Comparison of ENCODE assay signal across 13 mouse cellular contexts in genomic region chr3:82185626-82186025, GRCm38 (mm10). TPM values are rescaled to one million over a fixed set of nuclear protein-coding genes. Genes with fewer than 3 reads are reported as not detected.
DNase-seq lines count a peak whose midpoint lies in the region.
"Had no signal": no experiment of that assay in that cellular context is flagged by ENCODE, and none has a peak within 500 bp of the region (broad histone marks: within the 10 kb centered on the region; RNA-seq: fewer than 3 reads in every experiment).

No protein-coding gene starts in this region.

- H3K9me3 ChIP-seq in heart, embryonic 10.5 days: no peaks in the 10 kb centered on the region
- H3K9me3 ChIP-seq: liver, embryonic 13.5 days had no signal

- H3K4me1 ChIP-seq in heart, embryonic 10.5 days: no peaks in the 10 kb centered on the region
- H3K4me1 ChIP-seq: liver, embryonic 13.5 days had no signal

- 87% methylated on average over 9 of the region's 9 CpGs for WGBS in heart, embryonic 10.5 days

- intact Hi-C loops in heart, postnatal 10 days (cut with DNase I): no loop called here
- intact Hi-C loops in left cerebral cortex, postnatal 25 days (cut with DNase I): no loop called here

- no peaks in the 10 kb centered on the region for H3K36me3 ChIP-seq in heart, embryonic 10.5 days
- H3K36me3 ChIP-seq: liver, embryonic 13.5 days had no signal

- no peaks in the 10 kb centered on the region for H3K27me3 ChIP-seq in heart, embryonic 10.5 days (ENCODE audit: insufficient read depth, poor library complexity, severe bottlenecking)
- H3K27me3 ChIP-seq: liver, embryonic 13.5 days had no signal

- H3K4me3 ChIP-seq in heart, embryonic 10.5 days: no peak overlapping the region
- H3K4me3 ChIP-seq: liver, embryonic 13.5 days had no signal

- peak; percentile 90 for DNase-seq in heart, adult 11 months
- DNase-seq in heart, embryonic 10.5 days (ENCODE audit: low spot score): no peak
- DNase-seq in brain, adult 2 months (ENCODE audit: low read depth, low spot score): peak; percentile 77
- DNase-seq in heart, postnatal 10 days: peak; percentile 37 to 47
- peak; percentile 6 to 85 for DNase-seq in left cerebral cortex, postnatal 25 days (ENCODE audit: low spot score in 2 of 2)
- DNase-seq in testis, postnatal 10 days (ENCODE audit: low spot score): no peak
- no peak for DNase-seq in kidney, adult 18-20 months
- DNase-seq in MN1 (ENCODE audit: low spot score): no peak
- DNase-seq: adrenal gland, adult 8-10 months; gastrocnemius, postnatal 25 days; kidney, adult 9 months; liver, embryonic 13.5 days had no signal

- no peak overlapping the region for H3K27ac ChIP-seq in heart, embryonic 10.5 days
- H3K27ac ChIP-seq: liver, embryonic 13.5 days had no signal

RNA-seq across cellular contexts. Expression of gene Gucy1a1, which starts 40.0 kb away (rescaled TPM):
- 33.5 and 39.3 TPM in 2 replicates for polyA plus RNA-seq in heart, embryonic 10.5 days (2016; fragmentation: Nextera tagmentation; extraction: Ambion mirVana)
- 10 to 100 TPM; 38.9 to 49.6 TPM for total RNA-seq in heart, postnatal 10 days (2021)
- total RNA-seq in left cerebral cortex, postnatal 25 days (2021): 10 to 100 TPM; 69.2 to 89.4 TPM
- polyA plus RNA-seq: Patski had no signal

Comparison
In these comparisons a context has a peak if more than half of its experiments do, and no peak if none do; other contexts are left out.
1. DNase-seq: peak in heart, adult 11 months (single experiment), brain, adult 2 months (single experiment), heart, postnatal 10 days (2 of 2) and left cerebral cortex, postnatal 25 days (2 of 2); none in heart, embryonic 10.5 days (single experiment), testis, postnatal 10 days (single experiment), kidney, adult 18-20 months (single experiment) and MN1 (single experiment).